Mouse (Mus musculus): ENCODE results near the gene 4933424G06Rik. TPM values are rescaled to one million over a fixed set of nuclear protein-coding genes. Genes with fewer than 3 reads are reported as not detected.

The 4933424G06Rik gene
- total and polyA plus RNA-seq, 2 experiments from 2014 or later, result 0.81 TPM; not detected in 1

GRCm38 (mm10) chr1:36697030-36697429 lies 12.9 kb upstream of the 4933424G06Rik start:
- WGBS, result 79% methylated on average over 5 of the region's 5 CpGs
- H3K27me3 ChIP-seq (ENCODE audit: insufficient read depth, low read length), result no peaks in the 10 kb centered on the region
- ATAC-seq (ENCODE audit: low FRiP score) (no peak), DNase-seq (ENCODE audit: low spot score) (no peak)
- H3K4me3 ChIP-seq (ENCODE audit: low read depth, low read length), result no peak overlapping the region
- peaks cover 44% of the 10 kb centered on the region for H3K36me3 ChIP-seq (ENCODE audit: insufficient read depth, low read length)
- H3K4me1 ChIP-seq (ENCODE audit: insufficient read depth, low read length), result peaks cover 4% of the 10 kb centered on the region; the same call in 1 of the 2 replicates
- H3K9me3 ChIP-seq (ENCODE audit: low read length), result no peaks in the 10 kb centered on the region
- TF ChIP-seq CTCF (IDR thresholded peaks at IDR 0.05), result no peak
- no peak overlapping the region for H3K27ac ChIP-seq (ENCODE audit: low read depth, low read length)
- no peak overlapping the region for H3K4me2 ChIP-seq (ENCODE audit: low read depth, low read length, poor library complexity, severe bottlenecking)
- no peak overlapping the region for H3K9ac ChIP-seq (replicated peaks; ENCODE audit: low read length, poor library complexity, severe bottlenecking)

- Histone ChIP-seq H3K36me3 (ENCODE audit: insufficient read depth, low read length) (peaks cover 41% of the 10 kb centered on the region), H3K4me1 (ENCODE audit: insufficient read depth, low read length) (no peaks in the 10 kb centered on the region; the same call in 1 of the 2 replicates), H3K4me2 (ENCODE audit: low read depth, low read length, poor library complexity, severe bottlenecking) (no peak overlapping the region), H3K4me3 (ENCODE audit: low read depth, low read length) (no peak overlapping the region), H3K27ac (ENCODE audit: low read depth, low read length) (no peak overlapping the region), H3K9ac (replicated peaks; ENCODE audit: low read length, poor library complexity, severe bottlenecking) (0 out of 2 replicates have a peak overlapping the region, but pooled peaks have one; percentile 24), H3K27me3 (ENCODE audit: insufficient read depth, low read length) (no peaks in the 10 kb centered on the region), H3K9me3 (ENCODE audit: low read length) (no peaks in the 10 kb centered on the region)
- no peak for TF ChIP-seq CTCF (IDR thresholded peaks at IDR 0.05)
- DNase-seq (ENCODE audit: low spot score) (peak; percentile 3), ATAC-seq (ENCODE audit: low FRiP score) (no peak)
- 70% methylated on average over 2 of the region's 2 CpGs for WGBS
Measured at GRCm38 (mm10) chr1:36707166-36707565, 2.8 kb upstream of the 4933424G06Rik start.

GRCm38 (mm10) chr1:36707797-36708196 lies 2.2 kb upstream of the 4933424G06Rik start:
- Histone ChIP-seq H3K36me3 (ENCODE audit: insufficient read depth, low read length) (peaks cover 35% of the 10 kb centered on the region), H3K4me1 (ENCODE audit: insufficient read depth, low read length) (no peaks in the 10 kb centered on the region; the same call in 1 of the 2 replicates), H3K4me2 (ENCODE audit: low read depth, low read length, poor library complexity, severe bottlenecking) (no peak overlapping the region), H3K27ac (ENCODE audit: low read depth, low read length) (no peak overlapping the region), H3K9ac (replicated peaks; ENCODE audit: low read length, poor library complexity, severe bottlenecking) (no peak overlapping the region; the same call in 1 of the 2 replicates), H3K9me3 (ENCODE audit: low read length) (no peaks in the 10 kb centered on the region), H3K27me3 (ENCODE audit: insufficient read depth, low read length) (no peaks in the 10 kb centered on the region), H3K4me3 (ENCODE audit: low read depth, low read length) (no peak overlapping the region)
- ATAC-seq (ENCODE audit: low FRiP score) (no peak), DNase-seq (ENCODE audit: low spot score) (no peak)
- no peak for TF ChIP-seq CTCF (IDR thresholded peaks at IDR 0.05)
- 79% methylated on average over 3 of the region's 3 CpGs for WGBS

GRCm38 (mm10) chr1:36708626-36709025 lies 1.3 kb upstream of the 4933424G06Rik start:
- H3K4me3 ChIP-seq (ENCODE audit: low read depth, low read length), result peak overlapping the region; percentile 99
- no peak for ATAC-seq (ENCODE audit: low FRiP score)
- no peaks in the 10 kb centered on the region for H3K27me3 ChIP-seq (ENCODE audit: insufficient read depth, low read length)
- H3K36me3 ChIP-seq (ENCODE audit: insufficient read depth, low read length), result peaks cover 35% of the 10 kb centered on the region
- 81% methylated on average over 1 of the region's 1 CpGs for WGBS
- TF ChIP-seq CTCF (IDR thresholded peaks at IDR 0.05), result no peak
- DNase-seq (ENCODE audit: low spot score), result no peak
- no peaks in the 10 kb centered on the region for H3K9me3 ChIP-seq (ENCODE audit: low read length)
- no peaks in the 10 kb centered on the region; the same call in 1 of the 2 replicates for H3K4me1 ChIP-seq (ENCODE audit: insufficient read depth, low read length)
- peak overlapping the region; percentile 93; the same call in 1 of the 2 replicates for H3K9ac ChIP-seq (replicated peaks; ENCODE audit: low read length, poor library complexity, severe bottlenecking)
- peak overlapping the region; percentile 81 for H3K4me2 ChIP-seq (ENCODE audit: low read depth, low read length, poor library complexity, severe bottlenecking)
- no peak overlapping the region for H3K27ac ChIP-seq (ENCODE audit: low read depth, low read length)

- H3K27ac ChIP-seq (ENCODE audit: low read depth, low read length), result peak overlapping the region; percentile 86
- no peaks in the 10 kb centered on the region; the same call in 1 of the 2 replicates for H3K4me1 ChIP-seq (ENCODE audit: insufficient read depth, low read length)
- DNase-seq (ENCODE audit: low spot score) (peak; percentile 58), ATAC-seq (ENCODE audit: low FRiP score) (peak; percentile 74)
- peak overlapping the region; percentile 93 for H3K9ac ChIP-seq (replicated peaks; ENCODE audit: low read length, poor library complexity, severe bottlenecking)
- peaks cover 29% of the 10 kb centered on the region for H3K36me3 ChIP-seq (ENCODE audit: insufficient read depth, low read length)
- no peaks in the 10 kb centered on the region for H3K27me3 ChIP-seq (ENCODE audit: insufficient read depth, low read length)
- H3K4me3 ChIP-seq (ENCODE audit: low read depth, low read length), result peak overlapping the region; percentile 99
- H3K4me2 ChIP-seq (ENCODE audit: low read depth, low read length, poor library complexity, severe bottlenecking), result peak overlapping the region; percentile 81
- 1% methylated on average over 33 of the region's 33 CpGs for WGBS
- TF ChIP-seq CTCF (IDR thresholded peaks at IDR 0.05), result peak; percentile 71
- no peaks in the 10 kb centered on the region for H3K9me3 ChIP-seq (ENCODE audit: low read length)
Measured at GRCm38 (mm10) chr1:36709055-36709853, 695 bp upstream of the 4933424G06Rik start.

- DNase-seq (ENCODE audit: low spot score) (no peak), ATAC-seq (ENCODE audit: low FRiP score) (no peak)
- no peak for TF ChIP-seq CTCF (IDR thresholded peaks at IDR 0.05)
- peaks cover 11% of the 10 kb centered on the region for H3K36me3 ChIP-seq (ENCODE audit: insufficient read depth, low read length)
- H3K4me2 ChIP-seq (ENCODE audit: low read depth, low read length, poor library complexity, severe bottlenecking), result no peak overlapping the region
- no peaks in the 10 kb centered on the region for H3K9me3 ChIP-seq (ENCODE audit: low read length)
- no peak overlapping the region for H3K9ac ChIP-seq (replicated peaks; ENCODE audit: low read length, poor library complexity, severe bottlenecking)
- no peaks in the 10 kb centered on the region for H3K27me3 ChIP-seq (ENCODE audit: insufficient read depth, low read length)
- WGBS, result 96% methylated on average over 2 of the region's 2 CpGs
- no peak overlapping the region for H3K4me3 ChIP-seq (ENCODE audit: low read depth, low read length)
- no peaks in the 10 kb centered on the region; the same call in 1 of the 2 replicates for H3K4me1 ChIP-seq (ENCODE audit: insufficient read depth, low read length)
- no peak overlapping the region for H3K27ac ChIP-seq (ENCODE audit: low read depth, low read length)
Measured at GRCm38 (mm10) chr1:36711104-36711503, 1.2 kb downstream of the 4933424G06Rik start.
